Mouse (Mus musculus): Measurements from ENCODE around the gene Slco3a1.

Gene Slco3a1

GRCm38 (mm10) chr7:74376397-74377044 lies 178.1 kb downstream of the Slco3a1 start:
- no peak for DNase-seq

- no peak for DNase-seq
These were observed 179.2 kb downstream of the Slco3a1 start for GRCm38 (mm10) chr7:74375174-74375957.

- no peak for DNase-seq
These were observed 181.5 kb downstream of the Slco3a1 start for GRCm38 (mm10) chr7:74373056-74373455.

GRCm38 (mm10) chr7:74372141-74372582 lies 182.4 kb downstream of the Slco3a1 start:
- DNase-seq = no peak

- DNase-seq = no peak
These were observed 182.9 kb downstream of the Slco3a1 start for GRCm38 (mm10) chr7:74371656-74372055.

GRCm38 (mm10) chr7:74371208-74371607 lies 183.4 kb downstream of the Slco3a1 start:
- peak; percentile 53 for DNase-seq

GRCm38 (mm10) chr7:74369657-74370056 lies 184.9 kb downstream of the Slco3a1 start:
- peak; percentile 57 for DNase-seq

GRCm38 (mm10) chr7:74368256-74368980 lies 186.2 kb downstream of the Slco3a1 start:
- DNase-seq = no peak

GRCm38 (mm10) chr7:74367350-74367749 lies 187.2 kb downstream of the Slco3a1 start:
- DNase-seq = peak; percentile 67

GRCm38 (mm10) chr7:74365623-74366022 lies 189.0 kb downstream of the Slco3a1 start:
- DNase-seq = no peak

GRCm38 (mm10) chr7:74364956-74365355 lies 189.6 kb downstream of the Slco3a1 start:
- DNase-seq = no peak

- DNase-seq = no peak
These were observed 191.1 kb downstream of the Slco3a1 start for GRCm38 (mm10) chr7:74363440-74363839.

- DNase-seq = no peak
These were observed 192.9 kb downstream of the Slco3a1 start for GRCm38 (mm10) chr7:74361677-74362076.

- no peak for DNase-seq
These were observed 197.6 kb downstream of the Slco3a1 start for GRCm38 (mm10) chr7:74357027-74357426.

- peak; percentile 58 for DNase-seq
These were observed 199.9 kb downstream of the Slco3a1 start for GRCm38 (mm10) chr7:74354527-74355256.

- DNase-seq = no peak
These were observed 200.7 kb downstream of the Slco3a1 start for GRCm38 (mm10) chr7:74353707-74354468.

GRCm38 (mm10) chr7:74353240-74353639 lies 201.3 kb downstream of the Slco3a1 start:
- no peak for DNase-seq

GRCm38 (mm10) chr7:74348318-74348890 lies 206.2 kb downstream of the Slco3a1 start:
- DNase-seq = no peak

GRCm38 (mm10) chr7:74347026-74347425 lies 207.6 kb downstream of the Slco3a1 start:
- DNase-seq = no peak

- no peak for DNase-seq
These were observed 208.1 kb downstream of the Slco3a1 start for GRCm38 (mm10) chr7:74346451-74346850.

GRCm38 (mm10) chr7:74341149-74341805 lies 213.3 kb downstream of the Slco3a1 start:
- DNase-seq = no peak

All from lung, postnatal 14 days (tissue).